Mouse (Mus musculus) adipocyte (in vitro differentiated cells): ENCODE measurements around the gene Adh4.
A peak's percentile ranks its signal among the peaks of the same experiment; 100 is the strongest.
"Not testable (repeated sequence)": the region's sequence is repeated elsewhere in the genome, so short reads cannot be mapped to it uniquely, and the experiment has no call there.

ENCODE experiments used
- DNase-seq: peaks from one replicate; pipeline ENCODE4 v3.0.0-alpha.2; 2016; ENCODE audit warnings: low spot score

Adh4 gene

GRCm38 (mm10) chr3:138415121-138415690, at the start of gene Adh4:
Adh4 (plus strand) TSS chr3:138415466.
- DNase-seq: no peak

GRCm38 (mm10) chr3:138366181-138366580, 49.1 kb upstream of the Adh4 start:
- peak; percentile 73 for DNase-seq

- no peak for DNase-seq
These were observed 45.7 kb upstream of the Adh4 start for GRCm38 (mm10) chr3:138369546-138369945.

GRCm38 (mm10) chr3:138370289-138370688, 45.0 kb upstream of the Adh4 start:
- DNase-seq: not testable (repeated sequence)

GRCm38 (mm10) chr3:138373920-138374319, 41.3 kb upstream of the Adh4 start:
- DNase-seq: no peak

- no peak for DNase-seq
These were observed 40.1 kb upstream of the Adh4 start for GRCm38 (mm10) chr3:138375148-138375547.

- no peak for DNase-seq
These were observed 34.1 kb upstream of the Adh4 start for GRCm38 (mm10) chr3:138381133-138381532.

GRCm38 (mm10) chr3:138387155-138387554, 28.1 kb upstream of the Adh4 start:
- no peak for DNase-seq

- DNase-seq: no peak
These were observed 10.4 kb upstream of the Adh4 start for GRCm38 (mm10) chr3:138404872-138405271.

- DNase-seq: peak; percentile 80
These were observed 9.9 kb upstream of the Adh4 start for GRCm38 (mm10) chr3:138405341-138405740.

- no peak for DNase-seq
These were observed 9.4 kb upstream of the Adh4 start for GRCm38 (mm10) chr3:138405840-138406239.

- no peak for DNase-seq
These were observed 7.3 kb upstream of the Adh4 start for GRCm38 (mm10) chr3:138407920-138408319.

- no peak for DNase-seq
These were observed 5.7 kb upstream of the Adh4 start for GRCm38 (mm10) chr3:138409585-138409984.

GRCm38 (mm10) chr3:138410211-138410610, 5.1 kb upstream of the Adh4 start:
- DNase-seq: no peak

- DNase-seq: no peak
These were observed 4.1 kb downstream of the Adh4 start for GRCm38 (mm10) chr3:138419369-138419768.

- DNase-seq: no peak
These were observed 5.1 kb downstream of the Adh4 start for GRCm38 (mm10) chr3:138420385-138420784.

GRCm38 (mm10) chr3:138423664-138424063, 8.4 kb downstream of the Adh4 start:
- no peak for DNase-seq

GRCm38 (mm10) chr3:138424247-138424646, 9.0 kb downstream of the Adh4 start:
- no peak for DNase-seq

GRCm38 (mm10) chr3:138430360-138430976, 15.2 kb downstream of the Adh4 start:
- DNase-seq: no peak

- DNase-seq: peak; percentile 74
These were observed 16.6 kb downstream of the Adh4 start for GRCm38 (mm10) chr3:138431835-138432234.

GRCm38 (mm10) chr3:138438716-138439115, 23.4 kb downstream of the Adh4 start:
- DNase-seq: no peak

- DNase-seq: no peak
These were observed 26.9 kb downstream of the Adh4 start for GRCm38 (mm10) chr3:138442203-138442602.

- DNase-seq: peak; percentile 95
These were observed 27.6 kb downstream of the Adh4 start, which contains the start of gene Adh5 for GRCm38 (mm10) chr3:138442612-138443464. Adh5 (plus strand) TSS chr3:138443093.
